Mouse (Mus musculus) liver, embryonic 16.5 days (tissue): Measurements from ENCODE around the gene Cmip. TPM values are rescaled to one million over a fixed set of nuclear protein-coding genes. Genes with fewer than 3 reads are reported as not detected.

Experiments
- ATAC-seq: fragments of 200-750 bp; cut with Nextera tagmentation; 2 replicates; pipeline ENCODE4 v1.8.0; 2017; ENCODE audit warnings: low read depth, mild to moderate bottlenecking, moderate number of reproducible peaks, moderate library complexity
- H3K27ac ChIP-seq: fragments of 300-500 bp; sonication (generic); 2 replicates; pipeline ENCODE4 v1.5.1; 2014; ENCODE audit warnings: mild to moderate bottlenecking, low read length
- H3K27me3 ChIP-seq: fragments of 300-500 bp; sonication (generic); 2 replicates; pipeline ENCODE4 v1.6.1; 2014; ENCODE audit warnings: low read depth, low read length, mixed read lengths; ENCODE audit not compliant: control insufficient read depth, insufficient read depth
- H3K36me3 ChIP-seq: fragments of 300-500 bp; sonication (generic); 2 replicates; pipeline ENCODE4 v1.6.1; 2014; ENCODE audit warnings: mild to moderate bottlenecking; ENCODE audit not compliant: control insufficient read depth, insufficient read depth
- H3K4me1 ChIP-seq: fragments of 300-500 bp; sonication (generic); 2 replicates; pipeline ENCODE4 v1.6.1; 2014; ENCODE audit warnings: low read depth, low read length, mixed read lengths; ENCODE audit not compliant: control insufficient read depth
- H3K4me2 ChIP-seq: fragments of 300-500 bp; sonication (generic); 2 replicates; pipeline ENCODE4 v1.6.1; 2014; ENCODE audit warnings: low read depth, low read length, mixed read lengths
- H3K4me3 ChIP-seq: fragments of 300-500 bp; sonication (generic); 2 replicates; pipeline ENCODE4 v1.5.1; 2014; ENCODE audit warnings: low read depth, mild to moderate bottlenecking, low read length
- H3K9ac ChIP-seq: fragments of 300-500 bp; sonication (generic); 2 replicates; pipeline ENCODE4 v1.6.1; 2014; ENCODE audit warnings: low read depth, low read length
- H3K9me3 ChIP-seq: fragments of 300-500 bp; sonication (generic); replicated peaks from 2 replicates; pipeline ENCODE4 v1.6.1; 2016; ENCODE audit warnings: low read length; ENCODE audit not compliant: control insufficient read depth
- WGBS: fragments of 180-500 bp; shearing (Covaris S2); extraction: QIAGEN DNeasy Blood & Tissue Kit; methylation state at CpG from one replicate; pipeline ENCODE4 v1.1.7; 2014; ENCODE audit not compliant: insufficient replicate concordance; 5-methylcytosine and 5-hydroxymethylcytosine counted together
- polyA plus RNA-seq: library from polyadenylated mRNA; unstranded; fragments of >200 nt; fragmentation: Nextera tagmentation; extraction: Ambion mirVana; gene quantifications from 2 replicates; pipeline ENCODE4 v1.2.1, GENCODE M21; 2015

The Cmip gene
- polyA plus RNA-seq, 1 experiment from 2014 or later = 9.1 TPM

DNA sequence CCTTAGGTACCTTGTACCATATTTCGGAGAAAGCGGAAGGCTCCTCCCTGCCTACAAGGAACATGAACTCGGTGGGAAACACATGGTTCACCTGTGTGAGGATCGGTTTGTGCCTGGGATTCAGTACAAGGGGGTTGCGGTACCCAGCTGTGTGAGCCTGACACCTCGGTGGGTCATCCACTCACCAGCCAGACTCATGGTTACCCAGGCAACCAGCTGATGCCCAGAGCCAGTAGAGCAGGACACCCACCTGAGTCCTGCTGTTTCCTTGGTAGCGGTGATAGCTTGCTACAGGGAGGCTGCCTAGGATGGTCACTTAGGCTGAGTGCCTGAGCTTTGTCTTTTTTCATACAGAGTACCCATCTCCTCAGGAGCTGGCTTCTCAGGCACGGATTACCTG, 142.4 kb downstream of the Cmip start:
- 84% methylated on average over 8 of the region's 8 CpGs for WGBS

DNA sequence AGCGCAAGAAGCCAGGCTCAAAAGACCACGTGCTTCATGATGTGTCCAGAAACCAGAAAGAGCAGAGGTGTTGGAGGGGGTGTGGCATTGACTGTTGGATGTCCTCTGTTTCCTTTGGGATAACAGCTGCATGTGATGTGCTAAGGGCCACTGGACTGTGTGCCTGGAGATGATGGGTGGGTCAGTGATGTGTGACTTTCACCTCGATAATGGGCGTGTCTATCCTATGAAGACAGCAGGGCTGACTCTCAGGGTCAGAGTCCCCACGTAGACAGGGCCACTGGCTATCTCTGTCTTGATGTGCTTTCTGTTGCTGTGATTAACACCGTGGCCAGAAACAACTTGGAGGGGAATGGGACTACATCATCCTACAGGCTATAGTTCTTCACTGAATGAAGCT, 144.0 kb downstream of the Cmip start:
- H3K4me1 ChIP-seq = 0 out of 2 replicates have a peak, but pooled peaks cover 2% of the 10 kb centered on the region
- no peaks in the 10 kb centered on the region for H3K9me3 ChIP-seq
- no peaks in the 10 kb centered on the region for H3K27me3 ChIP-seq
- ATAC-seq = no peak
- no peak overlapping the region for H3K4me2 ChIP-seq
- H3K4me3 ChIP-seq = no peak overlapping the region
- H3K27ac ChIP-seq = no peak overlapping the region
- 0 out of 2 replicates have a peak, but pooled peaks cover 4% of the 10 kb centered on the region for H3K36me3 ChIP-seq
- H3K9ac ChIP-seq = no peak overlapping the region
- 71% methylated on average over 6 of the region's 6 CpGs for WGBS

More for the DNA sequence above, 142.4 kb downstream of the Cmip start:
- Histone ChIP-seq H3K27me3 (no peaks in the 10 kb centered on the region), H3K27ac (no peak overlapping the region), H3K9ac (no peak overlapping the region), H3K9me3 (no peaks in the 10 kb centered on the region), H3K4me1 (0 out of 2 replicates have a peak, but pooled peaks cover 2% of the 10 kb centered on the region), H3K4me2 (no peak overlapping the region), H3K4me3 (no peak overlapping the region), H3K36me3 (0 out of 2 replicates have a peak, but pooled peaks cover 4% of the 10 kb centered on the region)
- no peak for ATAC-seq

DNA sequence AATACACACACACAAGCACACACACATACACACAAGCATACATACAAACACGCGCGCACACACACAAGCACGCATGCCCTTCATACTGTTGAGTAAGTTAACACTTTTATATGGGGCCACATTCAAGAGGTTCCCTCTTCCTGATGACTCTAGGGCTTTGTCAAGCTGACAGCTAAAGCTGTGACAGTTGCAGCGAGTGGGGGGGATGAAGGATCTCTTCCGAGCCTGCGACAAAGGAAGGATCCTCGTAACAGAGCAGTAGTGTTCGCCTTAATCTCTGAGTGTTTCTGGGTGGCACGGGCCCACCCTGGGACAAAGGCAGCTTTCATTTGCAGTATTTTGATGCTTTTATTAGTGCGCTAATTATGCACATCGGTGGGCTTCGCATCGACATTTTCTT, 145.0 kb downstream of the Cmip start:
- Histone ChIP-seq H3K27me3 (no peaks in the 10 kb centered on the region), H3K9me3 (no peaks in the 10 kb centered on the region), H3K4me3 (no peak overlapping the region), H3K4me2 (no peak overlapping the region), H3K36me3 (0 out of 2 replicates have a peak, but pooled peaks cover 2% of the 10 kb centered on the region), H3K27ac (no peak overlapping the region), H3K4me1 (0 out of 2 replicates have a peak, but pooled peaks cover 2% of the 10 kb centered on the region), H3K9ac (no peak overlapping the region)
- no peak for ATAC-seq
- WGBS = 87% methylated on average over 14 of the region's 14 CpGs

- no peaks in the 10 kb centered on the region for H3K36me3 ChIP-seq
- H3K27me3 ChIP-seq = no peaks in the 10 kb centered on the region
- H3K9me3 ChIP-seq = no peaks in the 10 kb centered on the region
- 0 out of 2 replicates have a peak, but pooled peaks cover 2% of the 10 kb centered on the region for H3K4me1 ChIP-seq
- no peak overlapping the region for H3K9ac ChIP-seq
- H3K4me2 ChIP-seq = no peak overlapping the region
- no peak for ATAC-seq
- WGBS = 78% methylated on average over 9 of the region's 9 CpGs
- H3K27ac ChIP-seq = no peak overlapping the region
- no peak overlapping the region for H3K4me3 ChIP-seq
These were observed 146.2 kb downstream of the Cmip start for GRCm38 (mm10) chr8:117402911-117403704.

GRCm38 (mm10) chr8:117403705-117404476, 147.0 kb downstream of the Cmip start:
- WGBS = 55% methylated on average over 14 of the region's 14 CpGs
- no peaks in the 10 kb centered on the region for H3K27me3 ChIP-seq
- H3K9ac ChIP-seq = no peak overlapping the region
- no peaks in the 10 kb centered on the region for H3K9me3 ChIP-seq
- no peak overlapping the region for H3K27ac ChIP-seq
- H3K4me3 ChIP-seq = no peak overlapping the region
- H3K4me1 ChIP-seq = 0 out of 2 replicates have a peak, but pooled peaks cover 2% of the 10 kb centered on the region
- H3K4me2 ChIP-seq = no peak overlapping the region
- no peaks in the 10 kb centered on the region for H3K36me3 ChIP-seq
- ATAC-seq = no peak

GRCm38 (mm10) chr8:117406081-117406480, 149.2 kb downstream of the Cmip start:
- Histone ChIP-seq H3K9me3 (no peaks in the 10 kb centered on the region), H3K9ac (no peak overlapping the region), H3K4me3 (no peak overlapping the region), H3K4me2 (no peak overlapping the region), H3K27ac (no peak overlapping the region), H3K36me3 (no peaks in the 10 kb centered on the region), H3K27me3 (no peaks in the 10 kb centered on the region), H3K4me1 (0 out of 2 replicates have a peak, but pooled peaks cover 2% of the 10 kb centered on the region)
- ATAC-seq = no peak
- WGBS = 71% methylated on average over 3 of the region's 3 CpGs

GRCm38 (mm10) chr8:117408634-117409033, 151.8 kb downstream of the Cmip start:
- H3K4me1 ChIP-seq = no peaks in the 10 kb centered on the region
- no peak overlapping the region for H3K4me2 ChIP-seq
- H3K9me3 ChIP-seq = no peaks in the 10 kb centered on the region
- H3K27ac ChIP-seq = no peak overlapping the region
- no peaks in the 10 kb centered on the region for H3K27me3 ChIP-seq
- no peak overlapping the region for H3K4me3 ChIP-seq
- no peak overlapping the region for H3K9ac ChIP-seq
- 76% methylated on average over 7 of the region's 7 CpGs for WGBS
- ATAC-seq = no peak
- H3K36me3 ChIP-seq = no peaks in the 10 kb centered on the region

- no peak overlapping the region for H3K9ac ChIP-seq
- no peaks in the 10 kb centered on the region for H3K4me1 ChIP-seq
- H3K27ac ChIP-seq = no peak overlapping the region
- H3K27me3 ChIP-seq = no peaks in the 10 kb centered on the region
- H3K4me3 ChIP-seq = no peak overlapping the region
- no peaks in the 10 kb centered on the region for H3K9me3 ChIP-seq
- H3K4me2 ChIP-seq = no peak overlapping the region
- WGBS = 85% methylated on average over 7 of the region's 7 CpGs
- H3K36me3 ChIP-seq = no peaks in the 10 kb centered on the region
- no peak for ATAC-seq
These were observed 152.2 kb downstream of the Cmip start for GRCm38 (mm10) chr8:117409056-117409455.

DNA sequence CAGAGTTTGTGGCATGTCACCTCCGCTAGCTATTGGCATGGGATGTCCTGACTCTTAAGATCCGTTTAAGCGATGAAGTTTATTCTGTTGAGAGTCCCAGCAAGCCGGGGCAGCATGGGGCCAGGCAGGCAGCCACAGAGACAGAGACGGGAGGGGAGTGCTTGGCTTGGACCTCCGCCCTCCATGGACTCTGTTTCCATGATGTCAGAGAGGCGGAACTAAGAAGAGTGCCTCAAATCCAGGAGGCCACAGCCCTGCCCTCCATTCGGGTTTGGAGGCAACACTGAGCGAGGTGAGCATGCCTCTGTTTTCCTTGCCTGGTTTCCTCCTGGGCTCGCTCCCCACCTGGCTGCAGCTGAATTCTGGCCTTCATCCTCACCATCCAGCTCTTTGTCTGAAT, 153.5 kb downstream of the Cmip start:
- Histone ChIP-seq H3K36me3 (no peaks in the 10 kb centered on the region), H3K4me3 (no peak overlapping the region), H3K27me3 (no peaks in the 10 kb centered on the region), H3K9ac (no peak overlapping the region), H3K4me1 (no peaks in the 10 kb centered on the region), H3K9me3 (no peaks in the 10 kb centered on the region), H3K27ac (no peak overlapping the region), H3K4me2 (no peak overlapping the region)
- 79% methylated on average over 10 of the region's 10 CpGs for WGBS
- no peak for ATAC-seq
